Mouse (Mus musculus): ENCODE data around the gene Klc1.

DNA sequence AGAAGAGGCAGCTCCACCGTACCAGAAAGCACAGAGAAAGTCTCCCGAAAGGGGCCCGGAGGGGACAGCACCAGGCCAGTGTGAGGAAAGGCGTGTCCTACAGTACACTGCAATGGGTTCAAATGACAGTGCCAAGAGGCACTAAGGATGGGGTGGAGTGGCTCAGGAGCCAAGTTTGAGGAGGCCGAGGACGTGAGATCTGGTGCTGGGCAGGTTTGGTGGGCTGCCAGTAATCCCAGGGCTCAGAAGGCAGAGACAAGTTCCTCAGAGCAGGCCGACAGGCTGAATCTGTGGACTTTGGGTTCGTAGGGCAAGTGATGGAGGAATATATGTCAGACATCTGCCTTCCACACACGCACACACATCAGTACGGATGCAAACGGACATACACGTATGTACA, 54.0 kb downstream of the Klc1 start:
- TF ChIP-seq CTCF (IDR thresholded peaks at IDR 0.05; ENCODE audit: extremely low read depth, insufficient read depth, low read length), result no peak
- no peak for TF ChIP-seq POLR2A (IDR thresholded peaks at IDR 0.05; ENCODE audit: extremely low read depth, insufficient read depth, low read length)
